Mouse (Mus musculus) MEL (cell line): ENCODE measurements at regions not wholly inside any gene's neighbourhood (a gene's known extent, or its start where the extent isn't known, plus 50 kb on each side); places are given as distances from the start of the nearest gene placed in this dataset.

Source experiments
- CHD2 ChIP-seq: IDR thresholded peaks from 2 replicates; pipeline ENCODE4 v1.6.1; 2011; ENCODE audit warnings: low read length, improper control_type of control experiment
- CTCF ChIP-seq, 3 experiments: IDR thresholded peaks in 2 of 3; conservative IDR thresholded peaks in 1 of 3; 2 replicates each; pipeline ENCODE4 v1.5.1; 2011 to 2012; ENCODE audit warnings: low read length in 3 of 3, low read depth in 2 of 3, mild to moderate bottlenecking in 2 of 3, improper control_type of control experiment in 1 of 3, inconsistent platforms in 1 of 3, mixed read lengths in 1 of 3, moderate library complexity in 1 of 3; ENCODE audit not compliant: control insufficient read depth in 1 of 3, insufficient read depth in 1 of 3, poor library complexity in 1 of 3, severe bottlenecking in 1 of 3
- ELF1 ChIP-seq: IDR thresholded peaks from 2 replicates; pipeline ENCODE4 v1.6.1; 2014; ENCODE audit warnings: low read depth, mild to moderate bottlenecking, inconsistent platforms, low read length, improper control_type of control experiment, moderate library complexity
- EP300 ChIP-seq, 2 experiments: IDR thresholded peaks; 2 replicates each; pipeline ENCODE4 v1.6.1; 2011; ENCODE audit warnings: improper control_type of control experiment in 2 of 2, low read length in 2 of 2, low read depth in 1 of 2, mild to moderate bottlenecking in 1 of 2
- MAFK ChIP-seq: IDR thresholded peaks from 2 replicates; pipeline ENCODE4 v1.6.1; 2011; ENCODE audit warnings: low read depth, mild to moderate bottlenecking, low read length, improper control_type of control experiment, borderline replicate concordance
- MEF2A ChIP-seq: IDR thresholded peaks from 2 replicates; pipeline ENCODE4 v1.6.1; 2014; ENCODE audit warnings: low read depth, mild to moderate bottlenecking, inconsistent platforms, low read length, improper control_type of control experiment; ENCODE audit not compliant: poor library complexity, insufficient replicate concordance, severe bottlenecking; ENCODE audit errors: extremely low read depth
- MYB ChIP-seq: IDR thresholded peaks from 2 replicates; pipeline ENCODE4 v1.6.1; 2011; ENCODE audit warnings: mild to moderate bottlenecking, low read depth, low read length, improper control_type of control experiment
- NELFE ChIP-seq: IDR thresholded peaks from 2 replicates; pipeline ENCODE4 v1.6.1; 2011; ENCODE audit warnings: low read depth, low read length, improper control_type of control experiment
- NRF1 ChIP-seq: IDR thresholded peaks from 2 replicates; pipeline ENCODE4 v1.6.1; 2014; ENCODE audit warnings: low read depth, mild to moderate bottlenecking, inconsistent platforms, low read length, improper control_type of control experiment, moderate library complexity; ENCODE audit not compliant: poor library complexity, insufficient read depth, severe bottlenecking
- POLR2A ChIP-seq, 2 experiments: IDR thresholded peaks; 2 replicates each; pipeline ENCODE4 v1.6.1; 2011 to 2012; ENCODE audit warnings: low read length in 2 of 2, mild to moderate bottlenecking in 2 of 2, control low read depth in 1 of 2, improper control_type of control experiment in 1 of 2, low read depth in 1 of 2, moderate library complexity in 1 of 2; ENCODE audit not compliant: control insufficient read depth in 1 of 2, insufficient read depth in 1 of 2, poor library complexity in 1 of 2
- SMC3 ChIP-seq: IDR thresholded peaks from 2 replicates; pipeline ENCODE4 v1.6.1; 2011; ENCODE audit warnings: low read depth, low read length, improper control_type of control experiment
- TCF12 ChIP-seq: IDR thresholded peaks from 2 replicates; pipeline ENCODE4 v1.6.1; 2014; ENCODE audit warnings: low read depth, mild to moderate bottlenecking, inconsistent platforms, low read length, improper control_type of control experiment, moderate library complexity
- UBTF ChIP-seq: IDR thresholded peaks from 2 replicates; pipeline ENCODE4 v1.6.1; 2012; ENCODE audit warnings: low read depth, mild to moderate bottlenecking, inconsistent platforms, low read length, improper control_type of control experiment, moderate library complexity, borderline replicate concordance; ENCODE audit not compliant: insufficient read depth

GRCm38 (mm10) chr1:127135521-127135920 is 69.3 kb upstream of the Mgat5 start:
- TF ChIP-seq ELF1 = no peak
- TF ChIP-seq CTCF (IDR thresholded peaks at IDR 0.05 in 2 of 3, conservative IDR thresholded peaks at IDR 0.05 in 1 of 3; ENCODE audit: control insufficient read depth in 1 of 3, insufficient read depth in 1 of 3, low read depth in 2 of 3, low read length in 3 of 3, poor library complexity in 1 of 3, severe bottlenecking in 1 of 3) = no peak
- TF ChIP-seq POLR2A (IDR thresholded peaks at IDR 0.05; ENCODE audit: control insufficient read depth in 1 of 2, insufficient read depth in 1 of 2, low read depth in 1 of 2, low read length in 2 of 2, poor library complexity in 1 of 2) = no peak
- no peak for TF ChIP-seq NRF1
- TF ChIP-seq UBTF = no peak
- no peak for TF ChIP-seq NELFE
- no peak for TF ChIP-seq EP300 (IDR thresholded peaks at IDR 0.05; ENCODE audit: low read depth in 1 of 2, low read length in 2 of 2)
- TF ChIP-seq SMC3 = no peak
- TF ChIP-seq MYB = no peak
- TF ChIP-seq TCF12 = no peak
- TF ChIP-seq CHD2 = no peak
- no peak for TF ChIP-seq MEF2A
- TF ChIP-seq MAFK = no peak
